Mouse (Mus musculus): ENCODE results near the gene Lpar6. TPM values are rescaled to one million over a fixed set of nuclear protein-coding genes. Genes with fewer than 3 reads are reported as not detected.
A peak's percentile ranks its signal among the peaks of the same experiment; 100 is the strongest.

Lpar6 gene
- polyA plus RNA-seq, 1 experiment from 2014 or later = 4.1 TPM

DNA sequence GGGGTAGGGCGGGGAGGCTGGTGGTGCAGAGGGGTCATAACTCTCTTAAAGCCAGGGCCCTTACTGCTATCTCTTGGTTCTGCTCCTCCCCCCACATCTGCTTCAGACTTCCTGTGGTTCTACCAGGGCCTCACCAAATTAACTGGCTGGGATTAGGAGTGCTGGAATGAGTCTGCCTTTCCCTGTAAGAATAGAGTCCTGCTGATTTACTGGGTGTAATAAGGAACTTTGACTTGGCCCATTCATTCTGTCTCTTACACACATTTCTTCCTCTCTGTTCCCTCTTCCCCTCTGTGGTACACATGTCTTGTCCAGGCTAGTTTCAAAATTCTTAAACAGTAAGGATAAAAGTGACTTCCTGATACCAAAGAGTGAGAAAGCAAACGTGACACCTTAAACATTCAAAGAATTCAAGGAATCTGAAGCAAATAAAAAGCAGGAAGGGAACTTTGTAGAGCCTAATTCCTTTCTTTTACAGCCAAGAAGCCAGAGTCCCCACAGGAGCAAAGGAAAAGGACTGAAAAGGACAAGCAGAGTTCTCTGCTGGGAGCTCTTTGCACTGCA, 3.1 kb upstream of the Lpar6 start:
- Histone ChIP-seq H3K4me1 (peaks cover 24% of the 10 kb centered on the region; the same call in 1 of the 2 replicates), H3K27ac (no peak overlapping the region), H3K4me2 (no peak overlapping the region), H3K9me3 (no peaks in the 10 kb centered on the region), H3K36me3 (replicated peaks) (no peaks in the 10 kb centered on the region), H3K27me3 (replicated peaks) (no peaks in the 10 kb centered on the region), H3K9ac (no peak overlapping the region), H3K4me3 (no peak overlapping the region)
- no peak for ATAC-seq (replicated peaks)
- WGBS = 12% methylated on average over 2 of the region's 2 CpGs

DNA sequence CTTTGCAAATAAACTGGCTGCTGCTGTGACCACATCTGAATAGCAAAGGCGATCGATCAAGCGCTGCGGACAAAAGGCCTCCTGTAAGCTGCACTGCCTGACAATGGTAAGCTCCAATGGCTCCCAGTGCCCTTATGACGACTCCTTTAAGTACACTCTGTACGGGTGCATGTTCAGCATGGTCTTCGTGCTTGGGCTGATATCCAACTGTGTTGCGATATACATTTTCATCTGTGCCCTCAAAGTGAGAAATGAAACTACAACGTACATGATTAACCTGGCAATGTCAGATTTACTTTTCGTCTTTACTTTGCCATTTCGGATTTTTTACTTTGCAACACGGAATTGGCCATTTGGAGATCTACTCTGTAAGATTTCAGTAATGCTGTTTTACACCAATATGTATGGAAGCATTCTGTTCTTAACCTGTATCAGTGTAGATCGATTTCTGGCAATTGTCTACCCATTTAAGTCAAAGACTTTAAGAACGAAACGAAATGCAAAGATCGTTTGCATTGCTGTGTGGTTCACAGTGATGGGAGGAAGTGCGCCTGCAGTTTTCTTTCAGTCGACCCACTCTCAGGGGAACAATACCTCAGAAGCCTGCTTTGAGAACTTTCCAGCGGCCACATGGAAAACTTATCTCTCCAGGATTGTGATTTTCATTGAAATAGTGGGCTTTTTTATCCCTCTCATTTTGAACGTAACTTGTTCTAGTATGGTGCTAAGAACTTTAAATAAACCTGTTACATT, 979 bp downstream of the Lpar6 start:
- Histone ChIP-seq H3K9me3 (no peaks in the 10 kb centered on the region), H3K27ac (peak overlapping the region; percentile 74), H3K4me3 (peak overlapping the region; percentile 40), H3K4me2 (peak overlapping the region; percentile 51), H3K27me3 (replicated peaks) (no peaks in the 10 kb centered on the region), H3K36me3 (replicated peaks) (no peaks in the 10 kb centered on the region), H3K9ac (peak overlapping the region; percentile 40), H3K4me1 (peaks cover 19% of the 10 kb centered on the region; the same call in 1 of the 2 replicates)
- WGBS = 1% methylated on average over 20 of the region's 20 CpGs
- ATAC-seq (replicated peaks) = peak; percentile 89

DNA sequence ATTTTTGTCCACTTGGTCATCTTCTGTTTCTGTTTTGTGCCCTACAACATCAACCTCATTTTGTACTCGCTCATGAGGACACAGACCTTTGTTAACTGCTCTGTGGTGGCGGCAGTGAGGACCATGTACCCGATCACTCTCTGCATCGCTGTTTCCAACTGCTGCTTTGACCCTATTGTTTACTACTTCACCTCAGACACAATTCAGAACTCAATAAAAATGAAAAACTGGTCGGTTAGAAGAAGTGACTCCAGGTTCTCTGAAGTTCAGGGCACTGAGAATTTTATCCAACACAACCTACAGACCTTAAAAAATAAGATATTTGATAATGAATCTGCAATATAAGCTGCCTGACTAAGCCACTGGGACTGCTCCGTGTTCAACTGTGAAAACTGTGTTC, 1.6 kb downstream of the Lpar6 start:
- no peaks in the 10 kb centered on the region for H3K27me3 ChIP-seq (replicated peaks)
- no peak for ATAC-seq (replicated peaks)
- WGBS = 2% methylated on average over 6 of the region's 6 CpGs
- H3K4me3 ChIP-seq = peak overlapping the region; percentile 40
- peak overlapping the region; percentile 51 for H3K4me2 ChIP-seq
- peak overlapping the region; percentile 40; the same call in 1 of the 2 replicates for H3K9ac ChIP-seq
- no peaks in the 10 kb centered on the region for H3K36me3 ChIP-seq (replicated peaks)
- H3K27ac ChIP-seq = peak overlapping the region; percentile 74
- H3K9me3 ChIP-seq = no peaks in the 10 kb centered on the region
- peaks cover 17% of the 10 kb centered on the region; the same call in 1 of the 2 replicates for H3K4me1 ChIP-seq

DNA sequence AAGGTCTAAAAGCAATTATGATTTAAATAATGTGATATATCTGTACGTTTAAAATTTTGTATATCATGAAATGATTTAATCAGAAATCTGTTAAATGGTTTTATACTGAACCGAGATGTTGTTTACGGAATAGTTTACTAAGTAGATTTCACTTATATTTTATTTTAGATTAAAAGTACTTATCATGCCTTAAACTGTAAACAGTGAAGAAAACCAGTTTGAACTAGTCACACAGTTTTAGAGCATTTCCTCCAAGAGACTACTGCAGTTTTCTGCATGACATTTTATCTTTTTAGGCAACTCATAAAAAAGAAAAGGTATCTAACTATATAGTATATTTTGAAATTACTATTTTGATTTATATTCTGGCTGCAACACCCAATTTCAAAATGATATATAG, 2.2 kb downstream of the Lpar6 start:
- Histone ChIP-seq H3K27me3 (replicated peaks) (no peaks in the 10 kb centered on the region), H3K4me1 (peaks cover 14% of the 10 kb centered on the region; the same call in 1 of the 2 replicates), H3K9me3 (no peaks in the 10 kb centered on the region), H3K36me3 (replicated peaks) (no peaks in the 10 kb centered on the region), H3K27ac (no peak overlapping the region), H3K9ac (no peak overlapping the region), H3K4me3 (no peak overlapping the region), H3K4me2 (no peak overlapping the region)
- ATAC-seq (replicated peaks) = no peak
- WGBS = 53% methylated on average over 3 of the region's 3 CpGs

DNA sequence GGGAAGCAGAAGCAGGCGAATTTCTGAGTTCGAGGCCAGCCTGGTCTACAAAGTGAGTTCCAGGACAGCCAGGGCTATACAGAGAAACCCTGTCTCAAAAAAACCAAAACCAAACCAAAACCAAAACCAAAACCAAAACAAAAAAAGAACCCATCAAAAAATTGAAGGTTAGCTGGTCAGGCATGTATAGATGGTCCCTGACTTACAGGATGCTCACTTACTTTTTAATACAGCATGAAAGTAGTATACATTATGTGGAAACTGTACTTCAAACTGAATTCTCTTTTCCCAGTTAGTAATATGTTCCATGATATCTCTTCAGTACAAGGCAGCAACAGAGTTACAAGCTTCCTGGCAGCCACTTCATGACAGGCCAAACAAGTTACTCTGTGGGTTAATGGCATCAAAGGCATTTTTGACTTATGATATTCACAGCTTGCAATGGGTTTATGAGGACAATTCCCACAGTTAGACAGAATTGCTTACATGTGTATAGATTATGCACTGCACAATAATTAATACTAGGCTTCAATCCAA, 6.4 kb downstream of the Lpar6 start:
- no peaks in the 10 kb centered on the region for H3K9me3 ChIP-seq
- no peak overlapping the region for H3K9ac ChIP-seq
- no peaks in the 10 kb centered on the region for H3K4me1 ChIP-seq
- ATAC-seq (replicated peaks) = no peak
- no peaks in the 10 kb centered on the region for H3K36me3 ChIP-seq (replicated peaks)
- no peaks in the 10 kb centered on the region for H3K27me3 ChIP-seq (replicated peaks)
- 92% methylated on average over 2 of the region's 2 CpGs for WGBS
- H3K4me3 ChIP-seq = no peak overlapping the region
- no peak overlapping the region for H3K27ac ChIP-seq
- H3K4me2 ChIP-seq = no peak overlapping the region

DNA sequence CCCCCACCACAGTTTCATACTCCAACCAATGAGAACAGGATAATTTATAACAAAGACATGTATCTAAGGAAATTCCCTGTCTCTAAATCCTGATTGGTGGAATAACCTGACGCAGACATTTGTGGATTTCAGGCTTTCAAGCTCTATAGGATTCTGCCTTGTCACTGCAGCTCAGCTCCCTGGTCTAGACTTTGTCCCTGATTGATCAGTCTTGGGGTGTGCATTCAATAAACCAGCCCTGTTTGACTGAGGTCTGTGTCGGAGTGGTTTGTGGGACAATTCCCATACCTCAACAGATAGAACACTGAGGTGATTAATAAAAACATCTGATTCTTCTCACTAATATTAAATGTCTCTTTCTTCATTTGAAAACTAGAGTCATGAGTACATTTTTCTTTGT, 12.4 kb downstream of the Lpar6 start:
- Histone ChIP-seq H3K4me1 (no peaks in the 10 kb centered on the region), H3K36me3 (replicated peaks) (no peaks in the 10 kb centered on the region), H3K4me2 (no peak overlapping the region), H3K4me3 (no peak overlapping the region), H3K9me3 (no peaks in the 10 kb centered on the region), H3K27ac (no peak overlapping the region), H3K9ac (no peak overlapping the region), H3K27me3 (replicated peaks) (no peaks in the 10 kb centered on the region)
- 99% methylated on average over 2 of the region's 2 CpGs for WGBS
- ATAC-seq (replicated peaks) = no peak

DNA sequence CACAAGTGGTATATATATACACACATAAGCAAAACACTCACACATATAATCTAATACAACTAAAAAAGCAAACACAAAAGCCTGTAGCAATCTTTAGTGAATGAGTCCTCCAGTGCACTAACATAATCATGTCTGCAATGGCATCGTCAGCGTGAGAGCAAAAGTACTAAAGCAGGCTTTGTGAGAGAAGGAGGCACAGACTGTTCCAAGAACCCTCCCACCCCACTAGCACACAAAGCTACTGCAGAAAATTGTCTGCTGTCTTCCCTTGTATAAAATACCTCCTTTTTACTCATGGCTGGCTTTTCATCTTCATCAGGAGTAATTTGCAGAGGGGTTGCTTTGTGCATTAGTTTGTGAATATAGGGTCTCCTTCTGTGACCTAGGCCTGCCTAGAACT, 14.6 kb downstream of the Lpar6 start:
- 67% methylated on average over 2 of the region's 2 CpGs for WGBS
- Histone ChIP-seq H3K27me3 (replicated peaks) (no peaks in the 10 kb centered on the region), H3K4me1 (no peaks in the 10 kb centered on the region), H3K36me3 (replicated peaks) (no peaks in the 10 kb centered on the region), H3K4me2 (no peak overlapping the region), H3K9me3 (no peaks in the 10 kb centered on the region), H3K27ac (no peak overlapping the region), H3K4me3 (no peak overlapping the region), H3K9ac (no peak overlapping the region)
- no peak for ATAC-seq (replicated peaks)

DNA sequence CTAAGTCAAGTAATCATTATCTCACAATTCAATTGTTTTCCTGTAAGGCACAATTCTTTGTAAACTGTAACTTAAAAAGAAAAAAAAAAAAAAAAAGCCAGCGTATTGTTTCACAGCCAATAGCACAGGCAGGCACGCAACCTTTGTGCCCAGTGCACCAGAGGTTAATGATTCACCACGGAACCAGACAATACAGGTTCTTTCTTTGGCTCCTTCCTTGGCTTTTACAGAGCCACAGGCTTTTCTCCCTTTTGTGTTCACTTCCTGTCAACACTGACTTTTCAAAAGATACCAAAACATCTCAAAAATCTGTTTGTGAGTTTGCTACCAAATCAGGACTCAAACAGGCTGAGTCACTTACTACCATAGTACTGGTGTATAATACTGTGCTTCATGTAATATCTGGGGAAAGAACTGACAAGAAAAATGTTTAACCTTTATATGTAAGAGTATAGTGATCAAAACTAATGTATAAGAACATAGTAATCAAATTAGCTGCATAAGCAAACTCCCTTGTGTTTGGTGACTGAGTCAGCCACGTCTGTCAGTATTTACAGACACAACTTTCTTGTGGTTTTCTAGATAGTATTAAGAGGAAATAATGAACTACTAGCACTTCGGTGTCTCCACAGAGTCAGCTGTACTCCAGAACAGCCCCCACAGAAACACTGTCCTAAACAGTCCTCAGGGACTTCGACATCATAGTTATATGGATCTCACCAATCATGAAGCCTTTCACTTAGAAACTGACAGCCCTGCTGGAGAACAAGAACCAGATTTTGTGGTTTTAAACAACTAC, 16.0 kb downstream of the Lpar6 start:
- Histone ChIP-seq H3K9me3 (no peaks in the 10 kb centered on the region), H3K4me1 (no peaks in the 10 kb centered on the region), H3K36me3 (replicated peaks) (no peaks in the 10 kb centered on the region), H3K27ac (no peak overlapping the region), H3K4me2 (no peak overlapping the region), H3K9ac (no peak overlapping the region), H3K27me3 (replicated peaks) (no peaks in the 10 kb centered on the region), H3K4me3 (no peak overlapping the region)
- ATAC-seq (replicated peaks) = no peak
- 55% methylated on average over 6 of the region's 6 CpGs for WGBS

DNA sequence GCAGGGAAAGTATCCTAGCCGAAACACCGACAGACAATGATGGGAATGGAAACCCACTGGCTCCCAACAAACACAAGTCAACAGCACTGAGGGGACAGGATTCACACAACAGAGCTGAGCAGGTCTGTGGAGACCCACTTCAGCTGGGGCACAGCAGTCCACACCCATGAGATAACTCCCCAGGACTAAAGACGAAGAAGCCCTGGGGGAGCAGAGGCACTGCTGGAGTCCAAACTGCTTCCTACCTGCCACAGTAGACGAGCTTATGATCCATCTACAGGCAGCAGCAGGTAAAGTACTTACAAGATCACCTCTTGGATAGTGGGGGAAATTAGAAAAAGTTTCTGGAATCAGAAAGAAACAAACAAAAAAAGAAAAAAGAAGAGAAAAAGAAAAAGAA, 16.7 kb downstream of the Lpar6 start:
- ATAC-seq (replicated peaks) = no peak
- Histone ChIP-seq H3K4me2 (no peak overlapping the region), H3K27ac (no peak overlapping the region), H3K27me3 (replicated peaks) (no peaks in the 10 kb centered on the region), H3K4me1 (no peaks in the 10 kb centered on the region), H3K9me3 (no peaks in the 10 kb centered on the region), H3K4me3 (no peak overlapping the region), H3K36me3 (replicated peaks) (no peaks in the 10 kb centered on the region), H3K9ac (no peak overlapping the region)
- 77% methylated on average over 4 of the region's 4 CpGs for WGBS

DNA sequence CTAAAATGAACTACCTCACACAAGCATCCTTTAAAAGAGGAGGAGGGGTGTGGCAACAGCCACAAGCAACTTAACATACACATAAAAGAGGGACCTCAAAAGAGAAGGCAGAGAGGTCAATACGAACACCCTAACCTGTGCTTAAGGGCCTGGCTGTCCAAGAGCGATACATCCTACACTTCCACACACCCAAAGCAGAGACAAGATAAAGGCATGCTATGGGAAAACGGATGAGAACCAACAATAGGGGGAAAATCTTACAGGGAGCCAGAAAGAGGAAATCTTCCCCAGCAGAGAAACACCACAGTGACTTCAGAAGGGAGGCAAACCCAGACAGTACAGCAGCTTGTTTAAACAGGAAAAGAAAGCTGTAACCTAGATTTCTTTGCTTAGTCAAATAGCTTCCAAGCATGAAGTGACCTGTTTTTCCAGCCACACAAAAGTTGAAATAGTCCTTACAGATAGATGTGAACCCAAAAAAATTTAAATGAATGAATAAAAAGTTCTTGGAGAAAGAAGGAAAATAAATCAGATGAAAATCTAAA, 17.8 kb downstream of the Lpar6 start:
- Histone ChIP-seq H3K4me1 (no peaks in the 10 kb centered on the region), H3K9me3 (no peaks in the 10 kb centered on the region), H3K9ac (no peak overlapping the region), H3K27me3 (replicated peaks) (no peaks in the 10 kb centered on the region), H3K4me2 (no peak overlapping the region), H3K4me3 (no peak overlapping the region), H3K36me3 (replicated peaks) (no peaks in the 10 kb centered on the region), H3K27ac (no peak overlapping the region)
- no peak for ATAC-seq (replicated peaks)
- WGBS = 70% methylated on average over 3 of the region's 3 CpGs

DNA sequence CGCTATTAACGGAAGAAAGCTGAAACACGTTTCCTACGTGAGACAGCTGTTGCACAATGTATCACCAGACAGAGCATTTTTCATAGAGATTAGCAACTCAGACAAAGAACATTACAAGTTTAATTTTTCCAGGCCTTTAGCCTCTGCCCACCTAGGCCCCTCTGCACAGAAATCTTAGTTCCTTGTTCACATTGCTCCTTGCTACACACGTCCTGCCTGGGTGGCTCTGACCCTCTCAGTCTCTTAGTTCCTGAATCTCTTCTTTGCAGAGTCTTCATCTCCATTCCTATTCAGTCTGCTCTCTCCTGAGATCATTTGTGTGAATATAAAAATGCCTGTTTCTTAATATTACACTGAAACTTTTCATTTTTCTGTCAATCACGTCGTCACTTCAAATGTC, 19.7 kb downstream of the Lpar6 start:
- 76% methylated on average over 7 of the region's 7 CpGs for WGBS
- ATAC-seq (replicated peaks) = no peak
- H3K4me2 ChIP-seq = no peak overlapping the region
- no peaks in the 10 kb centered on the region; the same call in 1 of the 2 replicates for H3K36me3 ChIP-seq (replicated peaks)
- H3K27ac ChIP-seq = no peak overlapping the region
- no peak overlapping the region for H3K9ac ChIP-seq
- H3K4me3 ChIP-seq = no peak overlapping the region
- no peaks in the 10 kb centered on the region for H3K27me3 ChIP-seq (replicated peaks)
- no peaks in the 10 kb centered on the region for H3K4me1 ChIP-seq
- no peaks in the 10 kb centered on the region for H3K9me3 ChIP-seq

DNA sequence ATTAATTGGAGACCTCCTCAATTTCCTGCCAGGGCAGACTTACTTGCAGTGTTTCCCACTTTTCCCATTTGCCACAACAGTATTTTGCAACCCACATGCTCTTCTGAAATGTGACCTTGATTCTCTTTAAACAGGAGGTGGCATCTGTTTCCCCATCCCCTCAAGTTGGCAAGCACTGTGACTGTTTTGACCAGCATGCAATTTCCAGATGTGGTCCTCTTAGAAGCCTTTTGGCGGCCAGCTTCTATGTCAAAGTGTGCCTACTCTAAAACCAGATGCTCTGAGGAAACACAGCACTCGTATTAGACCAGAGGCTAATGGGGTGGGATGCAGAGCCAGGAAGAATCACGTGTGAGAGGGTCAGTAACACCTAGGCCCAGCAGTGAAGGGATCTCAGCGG, 20.5 kb downstream of the Lpar6 start:
- 76% methylated on average over 4 of the region's 4 CpGs for WGBS
- ATAC-seq (replicated peaks) = no peak

More for the DNA sequence above, 20.5 kb downstream of the Lpar6 start:
- H3K4me3 ChIP-seq = no peak overlapping the region
- H3K27me3 ChIP-seq (replicated peaks) = no peaks in the 10 kb centered on the region
- no peak overlapping the region for H3K4me2 ChIP-seq
- no peak overlapping the region for H3K27ac ChIP-seq
- H3K9ac ChIP-seq = no peak overlapping the region
- peaks cover 1% of the 10 kb centered on the region; the same call in 1 of the 2 replicates for H3K36me3 ChIP-seq (replicated peaks)
- H3K4me1 ChIP-seq = no peaks in the 10 kb centered on the region
- no peaks in the 10 kb centered on the region for H3K9me3 ChIP-seq

All from midbrain, embryonic 15.5 days (tissue).